Mouse (Mus musculus): ENCODE data around the gene Abr.
A peak's percentile ranks its signal among the peaks of the same experiment; 100 is the strongest.

DNA sequence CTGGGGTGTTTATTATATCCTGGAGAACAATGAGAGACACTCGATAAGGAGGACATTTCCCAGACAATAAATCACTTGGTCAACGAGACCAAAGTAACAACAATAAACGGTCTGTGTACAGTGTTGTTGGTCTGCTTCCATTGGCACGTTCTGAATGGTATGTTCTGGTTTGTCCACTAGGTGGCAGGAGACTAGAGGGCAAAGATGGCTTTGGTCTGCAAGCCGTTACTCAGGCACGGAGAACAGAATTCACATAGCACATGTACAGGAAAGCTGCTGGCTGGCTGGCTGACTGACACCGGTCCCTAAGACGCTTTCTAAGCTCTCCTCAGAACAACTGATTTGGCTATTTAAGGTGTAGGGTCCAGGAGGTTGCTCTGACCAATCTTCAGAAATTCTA lies 97.2 kb downstream of the Abr start:
- TF ChIP-seq CTCF (IDR thresholded peaks at IDR 0.05; ENCODE audit: low read depth, low read length) (peak; percentile 75), POLR2A (IDR thresholded peaks at IDR 0.05; ENCODE audit: insufficient read depth, low read length) (no peak), EP300 (IDR thresholded peaks at IDR 0.05; ENCODE audit: insufficient read depth, low read depth, low read length) (no peak)
